Mouse (Mus musculus): ENCODE measurements around the gene Anks1.

Gene Anks1

GRCm38 (mm10) chr17:28018344-28018743 lies 109.2 kb downstream of the Anks1 start:
- DNase-seq (ENCODE audit: low read depth, low spot score), result no peak

DNA sequence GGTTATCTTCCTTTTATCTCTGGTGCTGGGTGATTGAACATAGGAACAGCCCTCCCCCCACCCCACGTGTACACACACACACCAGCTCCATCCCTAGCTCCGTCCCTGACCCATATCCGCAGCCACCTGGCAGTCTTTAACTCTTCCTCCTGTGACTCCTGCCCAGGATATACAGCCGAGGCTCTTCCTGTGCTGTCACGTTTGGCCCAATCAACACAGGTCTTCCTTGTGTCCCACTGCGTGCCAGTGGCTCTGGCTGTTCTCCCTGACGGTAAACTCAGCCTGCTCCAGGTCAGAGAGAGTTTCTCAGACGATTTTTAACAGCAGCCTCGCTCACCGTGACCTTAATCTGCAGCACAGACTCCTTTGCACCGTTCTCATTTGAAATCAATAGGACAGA lies 109.7 kb downstream of the Anks1 start:
- no peak for DNase-seq (ENCODE audit: low read depth, low spot score)

GRCm38 (mm10) chr17:28019785-28020696 lies 110.9 kb downstream of the Anks1 start:
- no peak for DNase-seq (ENCODE audit: low read depth, low spot score)

DNA sequence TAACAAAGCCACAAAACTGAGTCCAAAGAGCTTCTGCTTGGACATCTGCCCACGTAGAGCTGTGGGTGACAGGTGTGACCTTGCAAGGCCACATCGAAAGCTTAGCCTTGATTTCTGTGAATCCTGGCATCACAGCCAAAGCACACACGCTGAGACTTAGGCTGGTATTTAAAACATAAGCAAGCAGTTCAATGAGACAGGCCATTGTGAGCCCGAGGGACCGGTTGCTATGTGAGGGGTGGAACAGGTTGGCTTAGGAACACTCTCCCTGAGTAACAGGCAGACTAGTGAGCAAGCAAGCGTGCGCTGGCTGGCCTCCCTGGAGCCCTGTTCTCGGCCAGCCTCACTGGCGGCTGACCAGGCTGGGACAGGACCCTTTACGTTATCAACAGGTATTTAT lies 112.8 kb downstream of the Anks1 start:
- DNase-seq (ENCODE audit: low read depth, low spot score), result no peak

- no peak for DNase-seq (ENCODE audit: low read depth, low spot score)
Observed at GRCm38 (mm10) chr17:28022854-28023655, 113.9 kb downstream of the Anks1 start.

GRCm38 (mm10) chr17:28025541-28025961 lies 116.4 kb downstream of the Anks1 start:
- peak; percentile 13 for DNase-seq (ENCODE audit: low read depth, low spot score)

DNA sequence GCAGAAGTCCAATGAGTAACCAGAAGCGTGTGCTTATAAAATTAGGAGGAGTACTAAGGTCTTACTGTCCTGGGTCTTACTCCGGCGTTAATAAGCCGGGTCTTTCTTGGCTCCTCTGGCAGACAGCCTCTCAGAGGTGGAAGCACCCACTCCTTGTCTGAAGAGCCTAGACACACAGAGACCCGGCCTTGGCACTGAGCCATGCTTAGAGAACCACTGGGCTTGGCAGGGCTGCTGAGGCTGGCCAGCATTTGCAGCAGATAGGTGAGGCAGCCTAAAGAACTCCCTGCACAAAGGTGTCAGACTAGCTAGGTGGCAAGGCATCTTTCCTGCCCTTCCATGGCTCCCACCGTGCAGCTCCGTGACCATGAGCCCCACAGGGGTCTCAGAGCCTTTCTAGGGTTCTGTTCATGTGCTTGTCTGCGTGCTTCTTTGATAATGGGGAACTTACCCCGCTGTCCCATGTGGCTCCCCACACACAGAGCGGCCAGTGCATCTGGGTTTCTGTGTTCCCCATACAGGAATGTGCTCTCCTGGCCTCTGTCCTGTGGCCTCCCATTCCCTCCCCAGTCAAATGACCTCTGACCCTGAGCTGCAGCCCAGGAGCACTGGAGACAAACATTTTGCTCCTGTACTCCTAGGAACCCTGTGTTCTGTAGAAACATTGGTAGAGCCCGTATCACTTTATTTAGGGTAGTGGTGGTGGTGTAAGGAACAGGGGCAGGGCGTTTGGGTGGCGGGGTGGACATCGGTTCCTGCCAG lies 117.2 kb downstream of the Anks1 start:
- no peak for DNase-seq (ENCODE audit: low read depth, low spot score)

DNA sequence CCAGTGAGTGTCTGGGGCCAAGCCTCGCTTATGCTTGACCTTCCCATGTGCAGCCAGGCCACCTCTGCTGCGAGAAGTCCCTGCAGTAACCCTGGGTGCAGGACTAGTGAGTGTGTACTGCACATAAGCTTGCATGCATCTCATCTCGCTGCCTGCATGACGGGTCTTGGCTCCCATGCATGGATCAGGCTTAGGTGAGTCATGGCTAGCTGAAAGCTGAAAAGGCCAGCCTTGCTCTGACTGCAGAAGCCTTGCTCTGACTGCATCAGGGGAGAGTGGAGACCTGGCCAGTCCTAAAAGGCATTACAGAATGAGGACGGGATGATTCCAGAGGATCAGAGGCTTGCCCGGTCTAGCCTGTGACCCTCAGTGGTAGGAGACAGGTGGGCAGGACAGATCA lies 118.1 kb downstream of the Anks1 start:
- DNase-seq (ENCODE audit: low read depth, low spot score), result no peak

DNA sequence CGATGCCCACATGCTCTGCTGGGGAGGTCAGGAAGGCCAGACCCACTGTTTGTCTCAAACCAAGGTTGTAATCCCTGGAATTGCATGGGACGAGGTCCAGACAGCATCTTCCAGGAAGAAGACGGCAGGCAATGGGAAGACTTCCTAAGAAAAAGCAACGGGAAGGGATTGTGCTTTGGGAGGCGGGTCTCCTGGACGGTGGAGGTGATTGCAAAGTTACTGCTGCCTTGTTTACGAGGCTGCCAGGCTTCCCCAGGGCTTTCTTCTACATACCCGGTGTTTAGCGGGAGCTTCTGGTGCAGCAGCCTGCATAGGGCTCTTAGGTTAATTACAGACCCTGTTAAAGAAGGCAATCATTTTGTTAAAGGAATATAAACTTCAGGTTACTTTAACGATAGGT lies 119.1 kb downstream of the Anks1 start:
- DNase-seq (ENCODE audit: low read depth, low spot score), result no peak

- DNase-seq (ENCODE audit: low read depth, low spot score), result no peak
Observed at GRCm38 (mm10) chr17:28029308-28029707, 120.2 kb downstream of the Anks1 start.

- no peak for DNase-seq (ENCODE audit: low read depth, low spot score)
Observed at GRCm38 (mm10) chr17:28030446-28030845, 121.3 kb downstream of the Anks1 start.

- no peak for DNase-seq (ENCODE audit: low read depth, low spot score)
Observed at GRCm38 (mm10) chr17:28031281-28031941, 122.3 kb downstream of the Anks1 start.

DNA sequence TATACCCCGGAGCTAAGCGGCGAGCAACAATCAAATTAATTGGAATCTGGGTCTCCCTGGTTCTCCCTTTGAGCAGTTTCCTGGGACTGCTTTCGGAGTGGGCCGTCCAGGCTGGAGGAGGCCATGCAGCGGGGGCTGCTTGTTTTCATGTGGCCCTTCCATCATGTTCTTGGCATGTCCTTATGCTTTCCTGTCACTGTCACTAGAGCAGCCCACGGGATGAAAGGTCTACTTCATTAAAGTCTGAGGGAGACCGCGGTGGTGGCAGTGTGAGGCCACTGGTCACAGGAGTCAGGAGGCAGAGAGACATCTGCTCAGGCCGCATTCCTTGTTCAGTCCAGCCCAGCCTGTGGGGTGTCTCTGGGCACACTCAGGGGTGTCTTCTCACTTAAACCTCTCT lies 123.1 kb downstream of the Anks1 start:
- no peak for DNase-seq (ENCODE audit: low read depth, low spot score)

DNA sequence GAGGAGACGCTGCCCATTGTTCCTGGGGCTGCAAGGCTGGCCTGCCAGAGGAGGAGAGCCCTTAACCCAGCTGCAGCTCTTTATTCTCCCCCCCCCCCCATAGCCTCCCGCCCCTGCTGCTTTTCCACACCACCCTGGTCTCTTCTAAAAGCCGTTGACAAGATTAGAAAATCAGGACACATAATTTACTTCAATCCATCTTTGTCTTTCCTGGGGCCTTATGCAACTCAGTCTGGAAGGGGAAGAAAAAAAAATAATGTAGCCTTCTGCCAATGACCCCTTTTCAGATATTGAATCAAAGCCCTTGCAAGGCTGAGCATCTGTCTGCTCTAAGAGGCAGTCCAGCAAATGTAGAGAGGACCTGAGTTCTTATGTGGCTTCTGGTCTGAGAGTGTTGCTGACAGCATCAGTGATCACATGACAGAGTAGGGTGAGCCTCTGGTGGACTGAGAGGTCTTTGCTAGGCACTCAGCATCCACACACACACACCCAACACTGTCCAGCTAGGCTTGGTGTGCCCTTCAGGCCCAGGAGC lies 124.0 kb downstream of the Anks1 start:
- DNase-seq (ENCODE audit: low read depth, low spot score), result no peak

DNA sequence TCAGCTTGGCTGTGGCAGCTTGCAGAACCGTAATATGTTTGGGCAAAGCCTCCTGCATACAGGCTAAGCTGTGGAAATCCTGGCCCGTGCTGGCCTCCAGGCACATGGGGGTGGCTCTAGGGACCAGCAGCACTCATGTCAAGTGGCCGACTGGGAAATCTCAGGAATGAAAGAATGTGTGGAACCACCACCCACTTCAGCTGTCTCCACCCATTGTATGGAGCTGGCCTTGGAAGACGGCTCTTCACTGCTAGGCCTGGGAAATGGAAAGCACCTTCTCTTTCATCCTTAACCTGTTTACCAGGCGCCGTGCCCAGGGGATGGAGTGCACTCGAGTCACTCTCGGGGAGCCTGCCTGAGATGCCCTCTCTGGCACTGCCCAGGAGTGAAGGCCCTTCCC lies 125.9 kb downstream of the Anks1 start:
- DNase-seq (ENCODE audit: low read depth, low spot score), result peak; percentile 16

- no peak for DNase-seq (ENCODE audit: low read depth, low spot score)
Observed at GRCm38 (mm10) chr17:28036813-28037756, 128.0 kb downstream of the Anks1 start.

DNA sequence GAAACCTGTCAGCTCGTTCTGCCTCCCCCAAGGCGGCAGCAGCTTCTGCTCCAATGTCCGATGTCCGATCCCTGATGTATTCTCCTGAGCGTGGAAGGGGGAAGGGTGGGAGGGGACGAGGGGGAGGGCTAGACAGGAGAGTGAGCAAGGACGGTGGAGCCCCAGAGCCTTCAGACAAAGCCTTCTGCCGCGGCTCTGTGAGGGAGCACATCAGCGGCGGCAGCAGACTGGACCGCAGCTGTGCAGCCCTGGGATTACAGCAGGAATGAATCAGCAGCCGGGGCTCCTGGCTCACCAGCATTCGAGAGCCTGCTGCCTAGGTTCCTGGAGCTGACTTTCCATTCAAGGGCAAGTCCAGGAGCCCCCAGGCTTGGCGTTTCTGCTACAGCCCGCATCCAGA lies 131.5 kb downstream of the Anks1 start:
- DNase-seq (ENCODE audit: low read depth, low spot score), result no peak

- no peak for DNase-seq (ENCODE audit: low read depth, low spot score)
Observed at GRCm38 (mm10) chr17:28041298-28041697, 132.2 kb downstream of the Anks1 start.

GRCm38 (mm10) chr17:28042299-28042771 lies 133.2 kb downstream of the Anks1 start:
- no peak for DNase-seq (ENCODE audit: low read depth, low spot score)

DNA sequence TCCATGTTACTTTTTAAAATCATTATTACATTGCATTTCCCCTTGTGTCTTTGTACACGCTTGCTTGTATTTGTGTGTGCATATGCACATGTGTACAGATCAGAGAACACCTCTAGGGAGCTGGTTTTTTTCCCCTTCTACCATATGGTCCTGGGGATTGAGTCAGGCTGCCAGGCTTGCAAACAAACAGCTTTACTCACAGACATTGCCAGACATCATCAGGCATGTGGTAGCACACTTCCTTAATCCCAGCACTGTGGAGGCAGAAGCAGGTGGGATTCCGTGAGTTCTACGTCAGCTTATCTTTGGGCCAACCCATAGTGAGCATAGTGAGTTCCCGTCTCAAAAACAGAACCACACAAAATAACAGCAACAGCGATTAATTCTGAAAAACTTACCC lies 137.9 kb downstream of the Anks1 start:
- no peak for DNase-seq (ENCODE audit: low read depth, low spot score)

Data from 3T3-L1 (cell line).